12 mouse cellular contexts compared by ENCODE assay signal in the genomic region with DNA sequence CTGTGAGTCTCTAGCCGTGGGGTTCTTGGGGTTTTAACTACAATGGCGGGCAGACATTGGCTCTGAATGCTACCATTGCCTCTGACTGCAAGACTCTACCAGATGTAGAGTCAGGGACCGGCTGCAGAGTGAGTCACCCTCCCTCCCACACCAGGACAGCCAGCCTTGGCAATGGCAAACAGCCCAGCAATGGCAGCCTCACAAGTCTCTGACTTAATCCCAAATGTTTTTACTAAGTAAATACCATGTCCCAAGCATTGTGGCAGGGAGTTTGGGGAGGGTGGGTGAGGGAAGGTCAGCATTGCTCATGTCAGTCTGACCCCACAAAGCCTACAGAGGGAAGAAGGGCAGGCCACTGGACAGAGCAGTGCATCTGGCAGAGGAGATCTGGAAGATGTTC. TPM values are rescaled to one million over a fixed set of nuclear protein-coding genes. Genes with fewer than 3 reads are reported as not detected.
DNase-seq lines count a peak whose midpoint lies in the region; ATAC-seq and TF ChIP-seq lines count a peak whose summit lies in the region.
"Had no signal": no experiment of that assay in that cellular context is flagged by ENCODE, and none has a peak within 500 bp of the region (broad histone marks: within the 10 kb centered on the region; RNA-seq: fewer than 3 reads in every experiment).

No protein-coding gene starts in this region.

- H3K27ac ChIP-seq in embryonic fibroblast, embryonic 13.5 days (ENCODE audit: insufficient read depth, low read length) = peak overlapping the region; percentile 37
- H3K27ac ChIP-seq in lung, embryonic 15.5 days = peak overlapping the region; percentile 33; the same call in 1 of the 2 replicates
- H3K27ac ChIP-seq in hindbrain, postnatal 0 days = no peak overlapping the region
- H3K27ac ChIP-seq: embryonic facial prominence, embryonic 10.5 days; limb, embryonic 10.5 days; midbrain, embryonic 15.5 days had no signal

- WGBS in lung, embryonic 15.5 days = 58% methylated on average over 3 of the region's 3 CpGs
- 66% methylated on average over 3 of the region's 3 CpGs for WGBS in hindbrain, postnatal 0 days

- no peak overlapping the region for H3K9ac ChIP-seq in lung, embryonic 15.5 days
- no peak overlapping the region for H3K9ac ChIP-seq in hindbrain, postnatal 0 days (replicated peaks; ENCODE audit: low read length)
- H3K9ac ChIP-seq: midbrain, embryonic 15.5 days had no signal

- peaks cover 13% of the 10 kb centered on the region for H3K4me1 ChIP-seq in embryonic fibroblast, embryonic 13.5 days (ENCODE audit: control insufficient read depth, insufficient read depth, low read length)
- peaks cover 6% of the 10 kb centered on the region; the same call in 1 of the 2 replicates for H3K4me1 ChIP-seq in lung, embryonic 15.5 days
- H3K4me1 ChIP-seq in hindbrain, postnatal 0 days (ENCODE audit: insufficient read depth, low read length) = no peaks in the 10 kb centered on the region
- H3K4me1 ChIP-seq: limb, embryonic 10.5 days; midbrain, embryonic 15.5 days had no signal

- TF ChIP-seq CTCF in embryonic fibroblast, embryonic 13.5 days (IDR thresholded peaks at IDR 0.05; ENCODE audit: borderline replicate concordance, insufficient read depth, low read length) = no peak
- no peak for TF ChIP-seq CTCF in hindbrain, postnatal 0 days (IDR thresholded peaks at IDR 0.05; ENCODE audit: low read depth)

- DNase-seq in layer of hippocampus, adult 9-11 months = peak; percentile 59
- no peak for DNase-seq in layer of hippocampus, postnatal 10 days (ENCODE audit: low spot score in 2 of 2)
- DNase-seq in Muller cell, postnatal 12 days (ENCODE audit: inconsistent ontology term) = peak; percentile 86
- no peak for DNase-seq in cerebellum, postnatal 4 days (ENCODE audit: low spot score in 2 of 2)
- DNase-seq in spleen, adult 12 weeks (ENCODE audit: low spot score) = no peak
- DNase-seq in hindbrain, postnatal 0 days (ENCODE audit: low spot score) = no peak
- DNase-seq: thymus, postnatal 14 days had no signal

- H3K27me3 ChIP-seq in lung, embryonic 15.5 days = no peaks in the 10 kb centered on the region
- no peaks in the 10 kb centered on the region for H3K27me3 ChIP-seq in hindbrain, postnatal 0 days (ENCODE audit: insufficient read depth, low read length)
- H3K27me3 ChIP-seq: midbrain, embryonic 15.5 days had no signal

- no peak overlapping the region for H3K4me3 ChIP-seq in embryonic fibroblast, embryonic 13.5 days (ENCODE audit: insufficient read depth, low read length)
- no peak overlapping the region for H3K4me3 ChIP-seq in lung, embryonic 15.5 days
- no peak overlapping the region for H3K4me3 ChIP-seq in hindbrain, postnatal 0 days (ENCODE audit: low read length)
- H3K4me3 ChIP-seq: embryonic facial prominence, embryonic 10.5 days; limb, embryonic 10.5 days; midbrain, embryonic 15.5 days had no signal

- no peak for ATAC-seq in lung, embryonic 15.5 days (ENCODE audit: borderline replicate concordance, extremely low read depth, low FRiP score, low TSS enrichment)
- no peak for ATAC-seq in hindbrain, postnatal 0 days
- ATAC-seq: midbrain, embryonic 15.5 days had no signal

- H3K36me3 ChIP-seq in lung, embryonic 15.5 days = peaks cover 10% of the 10 kb centered on the region; the same call in 1 of the 2 replicates
- peaks cover 11% of the 10 kb centered on the region; the same call in 1 of the 2 replicates for H3K36me3 ChIP-seq in hindbrain, postnatal 0 days (ENCODE audit: insufficient read depth, low read length)
- H3K36me3 ChIP-seq: midbrain, embryonic 15.5 days had no signal

- no peak for TF ChIP-seq POLR2A in embryonic fibroblast, embryonic 13.5 days (IDR thresholded peaks at IDR 0.05; ENCODE audit: low read depth, low read length)

- no peak overlapping the region for H3K4me2 ChIP-seq in lung, embryonic 15.5 days
- H3K4me2 ChIP-seq in hindbrain, postnatal 0 days (ENCODE audit: low read depth, low read length) = no peak overlapping the region
- H3K4me2 ChIP-seq: midbrain, embryonic 15.5 days had no signal

- H3K9me3 ChIP-seq in lung, embryonic 15.5 days = no peaks in the 10 kb centered on the region
- no peaks in the 10 kb centered on the region for H3K9me3 ChIP-seq in hindbrain, postnatal 0 days (ENCODE audit: low read length)
- H3K9me3 ChIP-seq: embryonic facial prominence, embryonic 10.5 days; limb, embryonic 10.5 days; midbrain, embryonic 15.5 days had no signal

RNA-seq across cellular contexts. Expression of a gene that starts 55.7 kb away (rescaled TPM):
- total RNA-seq in layer of hippocampus, postnatal 10 days (2021) = 10 to 100 TPM; 37.6 to 41.0 TPM
- polyA plus RNA-seq in embryonic fibroblast, embryonic 13.5 days (2011; ENCODE audit: insufficient read length, low read depth, missing spikeins) = 40.2 and 40.8 TPM in 2 replicates
- 21.8 and 23.7 TPM in 2 replicates for polyA plus RNA-seq in lung, embryonic 15.5 days (2015; fragmentation: Nextera tagmentation; extraction: Ambion mirVana)
- total RNA-seq in hindbrain, postnatal 0 days (2014; rRNA removed) = 17.9 and 36.7 TPM in 2 replicates
- 16.5 and 17.1 TPM in 2 replicates for polyA plus RNA-seq in hindbrain, postnatal 0 days (2015; fragmentation: Nextera tagmentation; extraction: Ambion mirVana)

Comparison
In these comparisons a context has a peak if more than half of its experiments do, and no peak if none do; other contexts are left out.
1. DNase-seq: peak in layer of hippocampus, adult 9-11 months (single experiment) and Muller cell, postnatal 12 days (single experiment); none in layer of hippocampus, postnatal 10 days (0 of 2), cerebellum, postnatal 4 days (0 of 2), spleen, adult 12 weeks (single experiment) and hindbrain, postnatal 0 days (single experiment).